Comparison of ENCODE assay signal across 11 mouse cellular contexts in the genomic region with DNA sequence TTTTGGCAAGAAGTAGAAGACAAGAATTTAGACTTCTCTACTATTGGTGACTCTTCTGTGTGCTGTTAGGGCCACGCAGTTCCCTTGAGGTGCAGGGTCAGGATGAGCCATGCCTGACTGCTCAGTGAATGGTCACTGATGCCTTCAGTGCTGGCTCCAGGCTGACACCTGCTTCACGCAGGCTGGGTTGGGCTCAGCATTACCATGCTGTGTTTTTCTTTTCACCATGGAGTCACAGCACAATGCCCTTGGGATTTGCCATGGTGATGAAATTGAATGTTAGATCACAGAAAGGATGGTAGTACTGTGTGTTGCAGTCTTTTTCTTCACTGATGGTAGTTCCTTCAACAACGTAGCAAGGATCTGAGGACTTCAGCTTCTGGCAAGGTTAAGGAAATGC.
A peak's percentile ranks its signal among the peaks of the same experiment; 100 is the strongest.
DNase-seq lines count a peak whose midpoint lies in the region; ATAC-seq and TF ChIP-seq lines count a peak whose summit lies in the region.
"Had no signal": no experiment of that assay in that cellular context is flagged by ENCODE, and none has a peak within 500 bp of the region (broad histone marks: within the 10 kb centered on the region; RNA-seq: fewer than 3 reads in every experiment).

No protein-coding gene starts in this region.

- no peaks in the 10 kb centered on the region for H3K36me3 ChIP-seq in hindbrain, embryonic 10.5 days
- H3K36me3 ChIP-seq in hindbrain, embryonic 16.5 days (ENCODE audit: control insufficient read depth, insufficient read depth, low read length), result no peaks in the 10 kb centered on the region
- no peaks in the 10 kb centered on the region for H3K36me3 ChIP-seq in midbrain, embryonic 10.5 days
- no peaks in the 10 kb centered on the region for H3K36me3 ChIP-seq in midbrain, embryonic 15.5 days (replicated peaks)
- H3K36me3 ChIP-seq: liver, embryonic 13.5 days had no signal

- 41% methylated on average over 3 of the region's 3 CpGs for WGBS in hindbrain, embryonic 10.5 days
- 30% methylated on average over 3 of the region's 3 CpGs for WGBS in hindbrain, embryonic 16.5 days
- WGBS in midbrain, embryonic 10.5 days, result 48% methylated on average over 3 of the region's 3 CpGs
- 34% methylated on average over 3 of the region's 3 CpGs for WGBS in midbrain, embryonic 15.5 days
- 54% methylated on average over 3 of the region's 3 CpGs for WGBS in cerebellum, adult 2 months

- H3K9me3 ChIP-seq in hindbrain, embryonic 10.5 days, result no peaks in the 10 kb centered on the region
- H3K9me3 ChIP-seq in hindbrain, embryonic 16.5 days (ENCODE audit: control insufficient read depth, low read length), result no peaks in the 10 kb centered on the region
- no peaks in the 10 kb centered on the region for H3K9me3 ChIP-seq in midbrain, embryonic 10.5 days (replicated peaks)
- no peaks in the 10 kb centered on the region for H3K9me3 ChIP-seq in midbrain, embryonic 15.5 days
- H3K9me3 ChIP-seq: liver, embryonic 13.5 days had no signal

- no peak overlapping the region for H3K4me3 ChIP-seq in hindbrain, embryonic 10.5 days
- no peak overlapping the region for H3K4me3 ChIP-seq in hindbrain, embryonic 16.5 days (ENCODE audit: low read length)
- H3K4me3 ChIP-seq in midbrain, embryonic 10.5 days, result no peak overlapping the region
- H3K4me3 ChIP-seq in midbrain, embryonic 15.5 days, result no peak overlapping the region
- no peak overlapping the region for H3K4me3 ChIP-seq in cerebellum, adult 2 months (replicated peaks; ENCODE audit: insufficient read depth, low read depth, low read length)
- H3K4me3 ChIP-seq: liver, embryonic 13.5 days had no signal

- peaks cover 24% of the 10 kb centered on the region for H3K4me1 ChIP-seq in hindbrain, embryonic 10.5 days (replicated peaks)
- peaks cover 2% of the 10 kb centered on the region; the same call in 1 of the 2 replicates for H3K4me1 ChIP-seq in hindbrain, embryonic 16.5 days (ENCODE audit: control insufficient read depth, insufficient read depth, low read depth, low read length)
- peaks cover 37% of the 10 kb centered on the region for H3K4me1 ChIP-seq in midbrain, embryonic 10.5 days
- H3K4me1 ChIP-seq in midbrain, embryonic 15.5 days, result peaks cover 4% of the 10 kb centered on the region; the same call in 1 of the 2 replicates
- no peaks in the 10 kb centered on the region for H3K4me1 ChIP-seq in cerebellum, adult 2 months (ENCODE audit: control insufficient read depth, insufficient read depth, low read length)
- H3K4me1 ChIP-seq: liver, embryonic 13.5 days had no signal

- TF ChIP-seq CTCF in cerebellum, adult 2 months (IDR thresholded peaks at IDR 0.05; ENCODE audit: borderline replicate concordance, insufficient read depth, low read depth, low read length), result no peak

- H3K27ac ChIP-seq in hindbrain, embryonic 10.5 days, result peak overlapping the region; percentile 45; the same call in 1 of the 2 replicates
- no peak overlapping the region for H3K27ac ChIP-seq in hindbrain, embryonic 16.5 days (ENCODE audit: low read depth, low read length)
- 0 out of 2 replicates have a peak overlapping the region, but pooled peaks have one; percentile 3 for H3K27ac ChIP-seq in midbrain, embryonic 10.5 days (replicated peaks)
- H3K27ac ChIP-seq in midbrain, embryonic 15.5 days, result no peak overlapping the region
- H3K27ac ChIP-seq in cerebellum, adult 2 months (ENCODE audit: insufficient read depth, low read length), result no peak overlapping the region
- H3K27ac ChIP-seq: liver, embryonic 13.5 days had no signal

- H3K4me2 ChIP-seq in hindbrain, embryonic 16.5 days (ENCODE audit: low read length), result no peak overlapping the region
- no peak overlapping the region for H3K4me2 ChIP-seq in midbrain, embryonic 15.5 days
- H3K4me2 ChIP-seq: liver, embryonic 13.5 days had no signal

- ATAC-seq in hindbrain, embryonic 16.5 days, result no peak
- ATAC-seq in midbrain, embryonic 15.5 days (replicated peaks), result no peak
- ATAC-seq: intestine, embryonic 16.5 days had no signal

- H3K27me3 ChIP-seq in hindbrain, embryonic 10.5 days (ENCODE audit: insufficient read depth, poor library complexity, severe bottlenecking), result no peaks in the 10 kb centered on the region
- no peaks in the 10 kb centered on the region for H3K27me3 ChIP-seq in hindbrain, embryonic 16.5 days (replicated peaks; ENCODE audit: control insufficient read depth, insufficient read depth, low read length)
- H3K27me3 ChIP-seq in midbrain, embryonic 10.5 days (ENCODE audit: low read depth, poor library complexity, severe bottlenecking), result no peaks in the 10 kb centered on the region
- no peaks in the 10 kb centered on the region for H3K27me3 ChIP-seq in midbrain, embryonic 15.5 days (replicated peaks)
- H3K27me3 ChIP-seq in cerebellum, adult 2 months (ENCODE audit: control insufficient read depth, insufficient read depth, low read length), result no peaks in the 10 kb centered on the region
- H3K27me3 ChIP-seq: liver, embryonic 13.5 days had no signal

- DNase-seq in hindbrain, embryonic 10.5 days (ENCODE audit: low spot score), result peak; percentile 14
- no peak for DNase-seq in midbrain, embryonic 10.5 days (ENCODE audit: low spot score)
- peak; percentile 39 for DNase-seq in NIH3T3 (ENCODE audit: low read depth)
- peak; percentile 21 for DNase-seq in skeletal muscle tissue, adult 2 months (ENCODE audit: low read depth, low spot score)
- DNase-seq in cerebellum, adult 2 months, result no peak
- DNase-seq: adrenal gland, postnatal 14 days; liver, embryonic 13.5 days; right cerebral cortex, adult 18-20 months had no signal

- no peak for TF ChIP-seq POLR2A in cerebellum, adult 2 months (IDR thresholded peaks at IDR 0.05; ENCODE audit: borderline replicate concordance, insufficient read depth, low read length)

- H3K9ac ChIP-seq in hindbrain, embryonic 16.5 days (ENCODE audit: low read depth, low read length), result no peak overlapping the region
- no peak overlapping the region for H3K9ac ChIP-seq in midbrain, embryonic 15.5 days
- H3K9ac ChIP-seq: liver, embryonic 13.5 days had no signal

Comparison
In these comparisons a context has a peak if more than half of its experiments do, and no peak if none do; other contexts are left out.
1. H3K27ac ChIP-seq: peak in hindbrain, embryonic 10.5 days (single experiment) and midbrain, embryonic 10.5 days (single experiment); none in hindbrain, embryonic 16.5 days (single experiment), midbrain, embryonic 15.5 days (single experiment) and cerebellum, adult 2 months (single experiment).
2. DNase-seq: peak in hindbrain, embryonic 10.5 days (single experiment), NIH3T3 (single experiment) and skeletal muscle tissue, adult 2 months (single experiment); none in midbrain, embryonic 10.5 days (single experiment) and cerebellum, adult 2 months (0 of 2).